Mouse (Mus musculus) neural tube, embryonic 14.5 days (tissue): ENCODE results near the gene Pdik1l. TPM values are rescaled to one million over a fixed set of nuclear protein-coding genes. Genes with fewer than 3 reads are reported as not detected.

Source experiments
- ATAC-seq: fragments of 200-750 bp; cut with Nextera tagmentation; 2 replicates; pipeline ENCODE4 v1.8.0; 2017; ENCODE audit warnings: low read depth, mild to moderate bottlenecking, moderate TSS enrichment, moderate library complexity
- H3K27ac ChIP-seq: fragments of 300-500 bp; sonication (generic); 2 replicates; pipeline ENCODE4 v1.5.1; 2014; ENCODE audit warnings: low read depth, mild to moderate bottlenecking, control low read depth, low read length, moderate library complexity, mixed read lengths
- H3K27me3 ChIP-seq: fragments of 300-500 bp; sonication (generic); 2 replicates; pipeline ENCODE4 v1.6.1; 2014; ENCODE audit warnings: low read length; ENCODE audit not compliant: control insufficient read depth, insufficient read depth
- H3K36me3 ChIP-seq: fragments of 300-500 bp; sonication (generic); 2 replicates; pipeline ENCODE4 v1.6.1; 2014; ENCODE audit warnings: low read length, mixed read lengths; ENCODE audit not compliant: control insufficient read depth, insufficient read depth
- H3K4me1 ChIP-seq: fragments of 300-500 bp; sonication (generic); 2 replicates; pipeline ENCODE4 v1.6.1; 2014; ENCODE audit warnings: low read length; ENCODE audit not compliant: control insufficient read depth, insufficient read depth
- H3K4me2 ChIP-seq: fragments of 300-500 bp; sonication (generic); 2 replicates; pipeline ENCODE4 v1.6.1; 2014; ENCODE audit warnings: mild to moderate bottlenecking, low read depth, low read length, control low read depth
- H3K4me3 ChIP-seq: fragments of 300-500 bp; sonication (generic); 2 replicates; pipeline ENCODE4 v1.5.1; 2014; ENCODE audit warnings: low read depth, low read length, control low read depth, mixed read lengths
- H3K9ac ChIP-seq: fragments of 300-500 bp; sonication (generic); replicated peaks from 2 replicates; pipeline ENCODE4 v1.6.1; 2014; ENCODE audit warnings: low read depth, mild to moderate bottlenecking, control low read depth, low read length, mixed read lengths
- H3K9me3 ChIP-seq: fragments of 300-500 bp; sonication (generic); 2 replicates; pipeline ENCODE4 v1.6.1; 2016; ENCODE audit warnings: low read length; ENCODE audit not compliant: control insufficient read depth
- WGBS: fragments of 180-500 bp; shearing (Covaris S2); extraction: QIAGEN DNeasy Blood & Tissue Kit; methylation state at CpG from one replicate; pipeline ENCODE4 v1.1.7; 2014; 5-methylcytosine and 5-hydroxymethylcytosine counted together
- polyA plus RNA-seq: library from polyadenylated mRNA; unstranded; fragments of >200 nt; fragmentation: Nextera tagmentation; extraction: Ambion mirVana; gene quantifications from 2 replicates; pipeline ENCODE4 v1.2.1, GENCODE M21; 2014

The Pdik1l gene
- polyA plus RNA-seq, 1 experiment from 2014 or later: 38.5 TPM

DNA sequence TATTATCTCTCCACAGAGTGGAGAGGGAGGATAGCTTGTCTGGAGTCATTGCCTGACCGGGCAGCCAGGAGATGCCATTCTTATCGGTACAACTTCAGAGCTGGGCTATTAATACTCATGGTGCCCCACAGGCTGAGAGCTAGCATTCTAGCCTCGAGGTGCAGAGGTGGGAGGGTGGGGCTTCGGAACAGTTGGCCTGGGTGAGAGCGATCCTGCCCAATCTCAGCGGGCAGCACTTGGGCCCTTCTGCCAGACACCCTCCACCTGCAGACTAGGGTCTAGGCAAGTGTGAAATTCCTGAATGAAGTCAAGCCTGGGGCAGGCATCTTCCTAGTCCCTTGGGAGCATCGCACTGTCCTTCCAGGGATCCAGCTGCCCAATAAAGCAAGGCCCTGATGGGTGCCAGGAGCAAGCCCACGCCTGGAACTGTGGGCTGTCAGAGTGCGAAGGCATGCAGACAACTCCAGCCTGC lies 6.0 kb upstream of the Pdik1l start:
- 66% methylated on average over 9 of the region's 9 CpGs for WGBS
- Histone ChIP-seq H3K4me1 (peaks cover 3% of the 10 kb centered on the region; the same call in 1 of the 2 replicates), H3K4me2 (no peak overlapping the region), H3K4me3 (no peak overlapping the region), H3K27me3 (no peaks in the 10 kb centered on the region), H3K9ac (no peak overlapping the region), H3K27ac (no peak overlapping the region), H3K36me3 (no peaks in the 10 kb centered on the region), H3K9me3 (no peaks in the 10 kb centered on the region)
- no peak for ATAC-seq

DNA sequence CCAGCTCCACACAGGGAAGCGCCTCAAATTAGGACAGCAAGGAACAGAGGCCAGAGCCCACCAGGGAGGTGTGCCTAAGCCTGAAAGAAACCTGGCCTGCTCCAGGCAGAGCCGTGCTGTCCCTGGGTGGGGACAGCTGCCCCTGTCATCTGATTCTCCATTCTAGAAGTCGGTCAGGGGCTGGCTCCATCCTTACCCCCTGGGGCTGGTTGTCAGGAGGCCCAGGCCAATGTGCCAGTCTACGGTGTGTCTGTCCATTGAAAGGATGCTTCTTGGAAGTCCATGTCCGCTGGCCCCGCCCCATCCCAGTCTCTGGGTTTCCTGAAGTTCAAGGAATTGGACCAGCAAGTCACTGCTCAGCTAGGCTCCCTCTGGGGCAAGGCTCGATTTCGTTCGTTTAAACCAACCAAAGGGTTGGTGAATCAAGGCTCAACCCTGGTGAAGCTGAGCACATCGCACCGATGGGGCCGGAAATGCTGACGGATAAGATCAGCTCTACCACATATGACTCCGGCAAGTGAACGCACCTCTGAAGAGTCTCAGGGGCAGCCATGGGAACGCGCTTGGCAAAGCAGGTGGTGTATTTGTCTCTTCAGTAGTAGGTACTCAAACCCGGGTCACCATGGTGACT lies 5.5 kb upstream of the Pdik1l start:
- H3K4me2 ChIP-seq: no peak overlapping the region
- no peak overlapping the region for H3K9ac ChIP-seq
- H3K4me1 ChIP-seq: peaks cover 7% of the 10 kb centered on the region
- H3K27me3 ChIP-seq: no peaks in the 10 kb centered on the region
- 74% methylated on average over 18 of the region's 18 CpGs for WGBS
- no peaks in the 10 kb centered on the region for H3K9me3 ChIP-seq
- no peak overlapping the region for H3K4me3 ChIP-seq
- ATAC-seq: no peak
- H3K36me3 ChIP-seq: no peaks in the 10 kb centered on the region
- no peak overlapping the region for H3K27ac ChIP-seq

DNA sequence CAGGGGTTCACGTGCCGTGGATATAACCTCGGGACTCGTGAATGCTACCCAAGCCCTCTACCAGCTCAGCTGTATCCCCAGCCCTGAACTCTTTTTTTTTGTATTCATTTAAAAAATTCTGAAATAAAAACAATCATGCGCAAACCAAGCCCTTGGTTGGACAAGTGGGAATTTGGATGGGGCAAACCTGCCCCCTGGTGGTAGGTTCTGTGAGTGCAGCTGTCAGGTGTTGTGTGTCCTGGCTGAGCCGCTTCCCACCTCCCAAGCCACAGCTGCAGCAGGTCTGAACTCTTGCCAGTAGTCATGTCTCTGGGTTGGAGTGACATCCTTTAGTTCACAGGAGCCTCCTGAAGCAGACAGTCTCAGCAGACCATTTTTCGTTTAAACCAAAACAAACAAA lies 4.4 kb upstream of the Pdik1l start:
- Histone ChIP-seq H3K4me3 (no peak overlapping the region), H3K9ac (no peak overlapping the region), H3K36me3 (no peaks in the 10 kb centered on the region), H3K9me3 (no peaks in the 10 kb centered on the region), H3K27me3 (no peaks in the 10 kb centered on the region), H3K4me1 (peaks cover 9% of the 10 kb centered on the region), H3K4me2 (no peak overlapping the region), H3K27ac (no peak overlapping the region)
- ATAC-seq: no peak
- 24% methylated on average over 7 of the region's 7 CpGs for WGBS

DNA sequence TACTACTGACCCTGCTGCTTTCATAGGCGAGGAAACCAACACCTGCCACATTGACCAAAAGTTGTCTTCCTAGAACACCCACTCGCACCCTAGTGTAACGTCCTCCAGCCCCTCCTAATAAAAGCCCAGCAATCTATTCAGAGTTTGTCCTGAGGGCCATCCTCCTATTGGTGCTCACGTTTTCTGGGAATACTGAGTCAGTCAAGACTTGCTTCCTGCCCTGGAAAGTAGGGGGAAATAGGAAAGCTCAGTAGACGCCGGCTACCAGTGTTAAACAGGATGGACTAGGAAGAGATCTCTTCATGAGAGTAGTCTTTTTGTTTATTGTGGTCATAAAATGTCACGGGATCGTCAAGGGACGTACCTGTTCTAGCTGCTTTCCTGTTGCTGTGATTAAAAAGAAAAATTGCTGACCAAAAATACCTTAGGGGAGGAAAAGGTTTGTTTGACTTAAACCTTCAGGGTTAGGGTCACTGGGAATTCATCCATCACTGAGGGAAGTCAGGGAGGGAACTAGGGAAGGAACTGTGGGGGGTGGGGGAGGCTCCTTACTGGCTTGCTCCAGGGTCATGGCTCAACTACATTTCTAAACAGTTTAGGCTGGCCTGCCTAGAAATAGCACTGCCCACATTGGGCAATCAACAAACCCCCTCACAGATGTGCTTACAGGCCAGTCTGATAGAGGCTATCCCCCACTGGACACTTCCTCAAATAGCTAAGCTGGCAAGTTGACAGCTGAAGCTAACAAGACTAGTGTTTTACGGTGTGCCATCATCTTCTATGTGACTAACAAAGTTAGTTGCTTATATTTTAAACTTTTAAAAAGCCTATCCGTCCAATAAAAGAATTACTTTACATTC lies 932 bp upstream of the Pdik1l start:
- peaks cover 19% of the 10 kb centered on the region for H3K4me1 ChIP-seq
- peak overlapping the region; percentile 99 for H3K4me3 ChIP-seq
- no peak for ATAC-seq
- H3K36me3 ChIP-seq: 0 out of 2 replicates have a peak, but pooled peaks cover 5% of the 10 kb centered on the region
- H3K27me3 ChIP-seq: no peaks in the 10 kb centered on the region
- peak overlapping the region; percentile 97 for H3K9ac ChIP-seq
- no peaks in the 10 kb centered on the region for H3K9me3 ChIP-seq
- H3K27ac ChIP-seq: peak overlapping the region; percentile 100
- peak overlapping the region; percentile 92 for H3K4me2 ChIP-seq
- WGBS: 26% methylated on average over 11 of the region's 11 CpGs

DNA sequence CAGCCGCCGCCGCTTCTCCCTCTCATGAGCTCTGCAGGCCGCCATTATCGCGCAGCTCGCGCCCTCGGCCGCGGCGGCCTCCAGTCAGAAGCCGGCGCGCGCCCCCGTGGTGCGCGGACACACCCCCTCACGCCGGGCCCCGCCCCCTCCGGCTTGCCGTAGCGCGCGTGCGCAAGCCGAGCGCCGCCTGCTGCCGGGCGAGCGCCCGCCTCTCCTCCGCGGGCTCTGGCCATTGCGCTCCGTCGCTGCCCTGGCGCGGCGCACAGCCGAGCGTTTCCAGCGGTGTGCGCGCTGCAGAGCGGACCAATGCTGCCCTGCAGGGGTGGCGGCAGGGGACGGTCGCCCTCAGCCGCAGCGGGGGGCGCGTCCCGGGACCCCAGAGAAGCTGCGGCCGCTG lies 529 bp downstream of the Pdik1l start:
- Histone ChIP-seq H3K27me3 (no peaks in the 10 kb centered on the region), H3K36me3 (peaks cover 19% of the 10 kb centered on the region), H3K9ac (peak overlapping the region; percentile 97), H3K4me1 (peaks cover 19% of the 10 kb centered on the region), H3K9me3 (no peaks in the 10 kb centered on the region), H3K4me2 (peak overlapping the region; percentile 92), H3K27ac (peak overlapping the region; percentile 100), H3K4me3 (peak overlapping the region; percentile 99)
- ATAC-seq: peak; percentile 96
- WGBS: under 1% methylated on average over 27 of the region's 59 CpGs

DNA sequence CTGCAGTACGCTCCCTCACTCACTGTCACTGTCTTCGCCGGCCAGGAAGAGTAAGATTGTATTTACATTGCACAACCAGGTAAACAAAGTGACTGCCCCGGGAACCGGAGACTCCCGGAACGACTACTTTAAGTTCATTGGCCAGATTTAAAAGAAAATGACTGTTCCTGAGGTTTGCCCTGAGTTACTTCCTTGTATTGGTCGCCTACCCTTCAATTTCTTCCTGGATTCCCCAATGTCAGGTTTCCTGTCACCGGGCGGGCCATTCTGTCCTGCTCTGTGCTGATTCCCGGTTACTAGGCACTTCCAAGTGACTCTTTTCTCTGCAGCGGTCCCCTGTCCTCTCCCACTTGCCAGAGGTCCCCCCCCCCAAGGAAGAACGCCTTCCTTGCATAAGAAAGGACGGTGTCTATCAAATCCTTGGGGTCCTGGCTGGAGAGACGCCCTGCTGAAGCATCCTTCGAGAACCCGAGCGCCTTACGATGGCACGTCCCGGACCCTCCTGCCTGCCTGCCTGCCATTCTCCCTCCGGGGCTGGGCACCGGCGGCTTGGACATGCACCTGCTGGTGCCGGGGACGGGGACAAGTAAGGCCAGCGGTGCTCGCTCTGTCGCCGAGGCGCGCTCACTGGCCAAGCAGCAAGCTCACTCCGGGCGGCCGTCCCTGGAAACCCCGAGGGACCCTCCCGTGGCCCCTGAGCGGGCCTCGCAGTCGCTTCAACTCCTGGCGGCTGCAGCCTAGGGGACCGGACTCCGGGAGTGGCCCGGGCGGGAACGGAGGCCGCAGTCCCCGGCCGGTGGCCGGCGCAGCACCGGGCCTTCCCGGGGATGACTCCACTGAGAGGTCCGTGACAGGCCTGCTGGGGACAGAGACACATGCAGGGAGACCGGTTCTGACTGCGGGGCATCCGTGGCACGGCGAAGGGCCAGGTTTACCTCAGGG lies 1.2 kb downstream of the Pdik1l start:
- WGBS: 3% methylated on average over 52 of the region's 59 CpGs
- Histone ChIP-seq H3K4me1 (peaks cover 19% of the 10 kb centered on the region), H3K36me3 (peaks cover 19% of the 10 kb centered on the region), H3K27me3 (no peaks in the 10 kb centered on the region), H3K9me3 (no peaks in the 10 kb centered on the region), H3K4me3 (peak overlapping the region; percentile 99), H3K9ac (peak overlapping the region; percentile 96), H3K4me2 (peak overlapping the region; percentile 92), H3K27ac (peak overlapping the region; percentile 100)
- no peak for ATAC-seq

DNA sequence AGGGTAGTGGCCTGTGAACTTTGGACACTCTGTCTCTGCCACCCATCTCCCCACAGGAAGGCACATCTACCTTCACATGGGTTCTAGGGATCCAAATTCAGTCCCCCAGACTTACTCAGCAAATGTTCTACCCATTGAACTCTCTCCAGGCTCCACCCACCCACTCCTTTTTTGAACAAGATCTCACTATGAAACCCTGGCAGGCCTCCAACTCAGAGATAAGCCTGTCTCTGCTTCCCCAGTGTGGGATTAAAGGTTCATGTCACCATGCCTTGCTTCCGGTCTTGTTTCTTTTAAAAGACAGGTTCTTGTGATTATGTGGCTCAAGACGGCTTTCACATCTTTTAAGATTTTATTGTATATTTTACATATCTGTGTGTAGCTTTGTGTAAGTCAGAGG lies 2.8 kb downstream of the Pdik1l start:
- Histone ChIP-seq H3K9ac (no peak overlapping the region), H3K4me2 (no peak overlapping the region), H3K27me3 (no peaks in the 10 kb centered on the region), H3K9me3 (no peaks in the 10 kb centered on the region), H3K36me3 (peaks cover 27% of the 10 kb centered on the region), H3K4me1 (peaks cover 19% of the 10 kb centered on the region), H3K4me3 (no peak overlapping the region), H3K27ac (no peak overlapping the region)
- 96% methylated on average over 2 of the region's 2 CpGs for WGBS
- no peak for ATAC-seq

DNA sequence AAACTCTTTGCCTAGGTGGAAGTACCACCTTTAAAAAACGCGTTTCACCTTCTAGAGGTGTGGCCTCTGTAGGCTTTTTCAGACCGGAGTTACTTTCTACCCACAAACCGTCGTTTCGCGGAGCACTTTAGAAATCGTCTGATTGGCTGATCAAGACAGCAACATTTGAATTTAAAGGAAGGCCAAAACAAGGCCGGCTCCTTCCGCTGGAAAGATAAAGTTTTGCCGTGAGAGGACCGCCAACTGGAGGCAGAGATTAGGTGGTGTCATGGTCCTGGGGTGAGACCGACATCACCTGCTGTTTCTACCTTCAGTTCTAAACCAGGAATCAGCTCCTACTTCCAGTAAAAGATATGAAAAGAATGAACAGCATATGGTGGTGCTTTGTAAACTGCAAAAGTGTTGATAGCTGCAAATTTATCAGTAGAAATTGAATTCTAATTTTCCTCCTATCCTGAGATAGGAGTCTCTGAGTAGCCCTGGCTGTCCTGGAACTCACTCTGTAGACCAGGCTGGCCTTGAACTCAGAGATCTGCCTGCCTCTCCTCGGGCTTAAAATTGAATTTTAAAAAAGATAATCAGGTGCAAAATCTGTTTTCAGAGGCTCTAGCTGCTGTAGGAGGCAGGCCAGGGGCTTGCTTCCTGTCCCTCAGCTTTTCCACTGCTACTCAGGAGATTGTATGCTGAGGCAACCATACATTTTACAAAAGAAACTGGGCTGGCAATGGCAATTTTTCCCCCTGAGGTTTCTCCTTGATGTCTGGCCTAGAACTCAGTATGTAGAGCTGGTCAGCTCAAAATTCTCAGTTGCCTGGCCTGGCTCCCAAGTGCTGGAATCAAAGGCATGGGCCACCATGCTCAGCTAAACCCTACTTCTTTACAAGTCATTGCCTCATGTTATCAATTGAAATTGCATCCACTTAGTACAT lies 14.0 kb downstream of the Pdik1l start:
- Histone ChIP-seq H3K36me3 (peaks cover 18% of the 10 kb centered on the region), H3K4me3 (no peak overlapping the region), H3K27me3 (no peaks in the 10 kb centered on the region), H3K27ac (no peak overlapping the region), H3K9me3 (no peaks in the 10 kb centered on the region), H3K4me1 (no peaks in the 10 kb centered on the region), H3K9ac (no peak overlapping the region), H3K4me2 (no peak overlapping the region)
- ATAC-seq: no peak
- 6% methylated on average over 14 of the region's 14 CpGs for WGBS
